Mouse (Mus musculus) myocyte (in vitro differentiated cells): ENCODE results near the gene Mad2l2. TPM values are rescaled to one million over a fixed set of nuclear protein-coding genes. Genes with fewer than 3 reads are reported as not detected.

Source experiments
- H3K27me3 ChIP-seq: one replicate; pipeline ENCODE4 v1.6.1; 2011; ENCODE audit not compliant: control insufficient read depth, insufficient read depth, insufficient read length
- H3K36me3 ChIP-seq: one replicate; pipeline ENCODE4 v1.6.1; 2011; ENCODE audit not compliant: control insufficient read depth, insufficient read depth
- H3K4me2 ChIP-seq: one replicate; pipeline ENCODE4 v1.6.1; 2011; ENCODE audit warnings: low read depth, control low read depth
- H3K4me3 ChIP-seq: one replicate; pipeline ENCODE4 v1.5.1; 2011; ENCODE audit warnings: mild to moderate bottlenecking, control low read depth, moderate library complexity
- H3K79me2 ChIP-seq: one replicate; pipeline ENCODE4 v1.6.1; 2011; ENCODE audit not compliant: control insufficient read depth, insufficient read depth
- H3ac ChIP-seq: one replicate; pipeline ENCODE4 v1.6.1; 2011; ENCODE audit not compliant: control insufficient read depth, insufficient read length
- CEBPB ChIP-seq: IDR thresholded peaks from 2 replicates; pipeline ENCODE4 v1.6.1; 2011; ENCODE audit warnings: mild to moderate bottlenecking, moderate library complexity; ENCODE audit not compliant: poor library complexity, insufficient read depth, severe bottlenecking
- E2F4 ChIP-seq: IDR thresholded peaks from one replicate; pipeline ENCODE4 v1.6.1; 2011; ENCODE audit warnings: mild to moderate bottlenecking, control low read depth, moderate library complexity; ENCODE audit not compliant: insufficient read depth
- MAX ChIP-seq: IDR thresholded peaks from one replicate; pipeline ENCODE4 v1.6.1; 2011; ENCODE audit warnings: low read depth, mild to moderate bottlenecking, control low read depth
- MYOD1 ChIP-seq, 3 experiments: IDR thresholded peaks; one replicate each; pipeline ENCODE4 v1.6.1; 2011; ENCODE audit warnings: control low read depth in 2 of 3, low read depth in 2 of 3, mild to moderate bottlenecking in 2 of 3, moderate library complexity in 1 of 3; ENCODE audit not compliant: insufficient read length in 2 of 3, control insufficient read depth in 1 of 3
- MYOG ChIP-seq, 3 experiments: IDR thresholded peaks; one replicate each; pipeline ENCODE4 v1.6.1; 2011; ENCODE audit warnings: control low read depth in 2 of 3, low read depth in 2 of 3, mild to moderate bottlenecking in 2 of 3; ENCODE audit not compliant: insufficient read length in 2 of 3, control insufficient read depth in 1 of 3, insufficient read depth in 1 of 3
- POLR2A ChIP-seq: IDR thresholded peaks from one replicate; pipeline ENCODE4 v1.6.1; 2011; ENCODE audit warnings: low read depth, mild to moderate bottlenecking, control low read depth, moderate library complexity; ENCODE audit not compliant: insufficient read length
- POLR2AphosphoS2 ChIP-seq: IDR thresholded peaks from one replicate; pipeline ENCODE4 v1.6.1; 2011; ENCODE audit warnings: low read depth, control low read depth; ENCODE audit not compliant: insufficient read length
- REST ChIP-seq: IDR thresholded peaks from one replicate; pipeline ENCODE4 v1.6.1; 2011; ENCODE audit warnings: mild to moderate bottlenecking, control low read depth, moderate library complexity; ENCODE audit not compliant: insufficient read depth, insufficient read length
- SRF ChIP-seq: IDR thresholded peaks from one replicate; pipeline ENCODE4 v1.6.1; 2011; ENCODE audit warnings: low read depth; ENCODE audit not compliant: control insufficient read depth, insufficient read length
- TCF12 ChIP-seq: IDR thresholded peaks from one replicate; pipeline ENCODE4 v1.6.1; 2011; ENCODE audit warnings: mild to moderate bottlenecking, control low read depth; ENCODE audit not compliant: poor library complexity, insufficient read depth, severe bottlenecking
- TCF3 ChIP-seq: IDR thresholded peaks from one replicate; pipeline ENCODE4 v1.6.1; 2011; ENCODE audit warnings: low read depth, control low read depth; ENCODE audit not compliant: insufficient read length
- USF1 ChIP-seq: IDR thresholded peaks from one replicate; pipeline ENCODE4 v1.6.1; 2011; ENCODE audit warnings: low read depth, mild to moderate bottlenecking, control low read depth, moderate library complexity
- polyA plus RNA-seq: library from polyadenylated mRNA; unstranded; fragments of >200 nt; fragmentation: generic; extraction: Trizol; gene quantifications from one replicate; pipeline ENCODE4 v1.2.1, GENCODE M21; 2012; ENCODE audit warnings: missing spikeins

Mad2l2 gene
- polyA plus RNA-seq, 1 experiment, result 31.0 TPM

GRCm38 (mm10) chr4:148143721-148144120 lies 13.5 kb downstream of the Mad2l2 start:
- Histone ChIP-seq H3K4me2 (no peak overlapping the region), H3K36me3 (no peaks in the 10 kb centered on the region), H3K79me2 (no peaks in the 10 kb centered on the region), H3ac (no peak overlapping the region), H3K4me3 (no peak overlapping the region), H3K27me3 (no peaks in the 10 kb centered on the region)
- no peak for TF ChIP-seq TCF3
- TF ChIP-seq USF1, result no peak
- no peak for TF ChIP-seq E2F4
- TF ChIP-seq TCF12, result no peak
- TF ChIP-seq REST, result no peak
- no peak for TF ChIP-seq POLR2AphosphoS2
- TF ChIP-seq SRF, result no peak
- TF ChIP-seq POLR2A, result no peak
- no peak for TF ChIP-seq MYOD1 (IDR thresholded peaks at IDR 0.05; ENCODE audit: control insufficient read depth in 1 of 3, insufficient read length in 2 of 3, low read depth in 2 of 3)
- TF ChIP-seq MAX, result no peak
- no peak for TF ChIP-seq CEBPB
- TF ChIP-seq MYOG (IDR thresholded peaks at IDR 0.05; ENCODE audit: control insufficient read depth in 1 of 3, insufficient read depth in 1 of 3, insufficient read length in 2 of 3, low read depth in 2 of 3), result no peak

GRCm38 (mm10) chr4:148147714-148148113 lies 17.5 kb downstream of the Mad2l2 start:
- Histone ChIP-seq H3K79me2 (no peaks in the 10 kb centered on the region), H3K36me3 (no peaks in the 10 kb centered on the region), H3K4me2 (no peak overlapping the region), H3K4me3 (no peak overlapping the region), H3K27me3 (no peaks in the 10 kb centered on the region), H3ac (no peak overlapping the region)
- no peak for TF ChIP-seq USF1
- TF ChIP-seq POLR2A, result no peak
- no peak for TF ChIP-seq SRF
- TF ChIP-seq TCF12, result no peak
- TF ChIP-seq REST, result no peak
- TF ChIP-seq MAX, result no peak
- TF ChIP-seq TCF3, result no peak
- no peak for TF ChIP-seq POLR2AphosphoS2

GRCm38 (mm10) chr4:148149540-148149939 lies 19.4 kb downstream of the Mad2l2 start:
- TF ChIP-seq MAX, result no peak
- TF ChIP-seq TCF12, result no peak
- no peak for TF ChIP-seq MYOD1 (IDR thresholded peaks at IDR 0.05; ENCODE audit: control insufficient read depth in 1 of 3, insufficient read length in 2 of 3, low read depth in 2 of 3)
- no peak for TF ChIP-seq E2F4
- no peak for TF ChIP-seq CEBPB
- no peak for TF ChIP-seq MYOG (IDR thresholded peaks at IDR 0.05; ENCODE audit: control insufficient read depth in 1 of 3, insufficient read depth in 1 of 3, insufficient read length in 2 of 3, low read depth in 2 of 3)
- no peak for TF ChIP-seq REST
- no peak for TF ChIP-seq USF1
- TF ChIP-seq SRF, result no peak
- TF ChIP-seq TCF3, result no peak
- TF ChIP-seq POLR2AphosphoS2, result no peak
- TF ChIP-seq POLR2A, result no peak
- H3K4me2 ChIP-seq, result no peak overlapping the region
- H3K27me3 ChIP-seq, result no peaks in the 10 kb centered on the region
- no peak overlapping the region for H3K4me3 ChIP-seq
- no peaks in the 10 kb centered on the region for H3K79me2 ChIP-seq
- no peak overlapping the region for H3ac ChIP-seq
- no peaks in the 10 kb centered on the region for H3K36me3 ChIP-seq

DNA sequence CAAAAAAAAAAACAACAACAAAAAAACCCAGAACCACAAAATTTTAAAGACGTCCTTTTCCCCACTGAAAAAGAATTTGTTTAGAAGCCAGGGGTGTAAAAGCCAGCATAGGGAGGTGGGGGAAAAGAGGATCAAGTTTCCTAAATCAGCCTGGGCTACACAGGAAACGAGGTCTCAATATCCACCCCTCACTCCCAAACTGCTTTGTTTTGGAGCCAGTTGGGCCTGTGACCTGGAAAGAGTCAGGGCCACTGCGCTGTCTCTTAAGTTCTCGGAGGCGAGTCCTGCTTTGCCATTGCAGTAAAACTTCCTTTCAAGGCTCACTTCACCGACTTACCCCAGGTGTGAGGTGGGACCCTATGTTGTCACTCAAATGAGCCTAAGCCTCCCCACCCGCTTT lies 20.1 kb downstream of the Mad2l2 start:
- TF ChIP-seq POLR2A (no peak), TCF12 (no peak), USF1 (no peak), MYOD1 (IDR thresholded peaks at IDR 0.05; ENCODE audit: control insufficient read depth in 1 of 3, insufficient read length in 2 of 3, low read depth in 2 of 3) (no peak), REST (no peak), CEBPB (no peak), MAX (no peak), E2F4 (no peak), POLR2AphosphoS2 (no peak), SRF (no peak), TCF3 (no peak), MYOG (IDR thresholded peaks at IDR 0.05; ENCODE audit: control insufficient read depth in 1 of 3, insufficient read depth in 1 of 3, insufficient read length in 2 of 3, low read depth in 2 of 3) (no peak)
- no peaks in the 10 kb centered on the region for H3K36me3 ChIP-seq
- peak overlapping the region; percentile 75 for H3K4me2 ChIP-seq
- H3K4me3 ChIP-seq, result peak overlapping the region; percentile 45
- H3ac ChIP-seq, result no peak overlapping the region
- no peaks in the 10 kb centered on the region for H3K27me3 ChIP-seq
- no peaks in the 10 kb centered on the region for H3K79me2 ChIP-seq

DNA sequence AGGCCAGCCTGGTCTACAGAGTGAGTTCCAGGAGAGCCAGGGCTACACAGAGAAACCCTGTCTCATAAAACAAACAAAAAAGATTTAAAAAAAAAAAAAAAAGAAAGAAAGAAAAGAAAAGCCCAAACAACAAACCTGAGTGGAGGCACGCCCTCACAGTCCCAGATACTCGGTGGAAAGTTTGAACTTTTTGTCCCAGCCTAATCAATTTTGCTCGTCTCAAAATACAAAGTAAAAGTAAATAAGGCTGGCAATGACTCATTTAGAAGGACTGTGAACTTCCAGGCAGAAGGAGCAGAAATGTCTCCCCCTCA lies 20.7 kb downstream of the Mad2l2 start:
- Histone ChIP-seq H3K4me2 (peak overlapping the region; percentile 75), H3K27me3 (no peaks in the 10 kb centered on the region), H3ac (peak overlapping the region; percentile 10), H3K79me2 (no peaks in the 10 kb centered on the region), H3K36me3 (no peaks in the 10 kb centered on the region), H3K4me3 (peak overlapping the region; percentile 45)
- TF ChIP-seq TCF12, result no peak
- TF ChIP-seq POLR2A, result no peak
- TF ChIP-seq MAX, result no peak
- no peak for TF ChIP-seq TCF3
- TF ChIP-seq MYOD1 (IDR thresholded peaks at IDR 0.05; ENCODE audit: control insufficient read depth in 1 of 3, insufficient read length in 2 of 3, low read depth in 2 of 3), result no peak
- TF ChIP-seq SRF, result no peak
- TF ChIP-seq POLR2AphosphoS2, result no peak
- no peak for TF ChIP-seq MYOG (IDR thresholded peaks at IDR 0.05; ENCODE audit: control insufficient read depth in 1 of 3, insufficient read depth in 1 of 3, insufficient read length in 2 of 3, low read depth in 2 of 3)
